Mouse (Mus musculus) hindbrain, embryonic 10.5 days (tissue): ENCODE measurements around the gene Gmpr. TPM values are rescaled to one million over a fixed set of nuclear protein-coding genes. Genes with fewer than 3 reads are reported as not detected.
"Not testable (repeated sequence)": the region's sequence is repeated elsewhere in the genome, so short reads cannot be mapped to it uniquely, and the experiment has no call there.

Experiments used
- DNase-seq: peaks from one replicate; pipeline ENCODE4 v3.0.0-alpha.2; 2017; ENCODE audit warnings: low spot score
- H3K27ac ChIP-seq: fragments of 300-500 bp; sonication (generic); 2 replicates; pipeline ENCODE4 v1.5.1; 2016; ENCODE audit warnings: mild to moderate bottlenecking, moderate library complexity
- H3K27me3 ChIP-seq: fragments of 300-500 bp; sonication (generic); 2 replicates; pipeline ENCODE4 v1.6.1; 2016; ENCODE audit warnings: mild to moderate bottlenecking; ENCODE audit not compliant: poor library complexity, insufficient read depth, severe bottlenecking
- H3K36me3 ChIP-seq: fragments of 300-500 bp; sonication (generic); 2 replicates; pipeline ENCODE4 v1.6.1; 2016; ENCODE audit warnings: mild to moderate bottlenecking, moderate library complexity
- H3K4me1 ChIP-seq: fragments of 300-500 bp; sonication (generic); replicated peaks from 2 replicates; pipeline ENCODE4 v1.6.1; 2016; ENCODE audit warnings: mild to moderate bottlenecking
- H3K4me3 ChIP-seq: fragments of 300-500 bp; sonication (generic); 2 replicates; pipeline ENCODE4 v1.5.1; 2016; ENCODE audit warnings: mild to moderate bottlenecking, moderate library complexity
- H3K9me3 ChIP-seq: fragments of 300-500 bp; sonication (generic); 2 replicates; pipeline ENCODE4 v1.6.1; 2016; ENCODE audit warnings: mild to moderate bottlenecking, moderate library complexity
- WGBS: fragments of 180-500 bp; shearing (Covaris S2); methylation state at CpG from one replicate; pipeline ENCODE4 v1.1.7; 2016; 5-methylcytosine and 5-hydroxymethylcytosine counted together
- polyA plus RNA-seq: library from polyadenylated mRNA; unstranded; fragments of >200 nt; fragmentation: Nextera tagmentation; extraction: Ambion mirVana; gene quantifications from 2 replicates; pipeline ENCODE4 v1.2.1, GENCODE M21; 2016

Gmpr gene
- polyA plus RNA-seq, 1 experiment from 2014 or later = 38.3 TPM

GRCm38 (mm10) chr13:45483215-45483614 is 24.0 kb upstream of the Gmpr start:
- WGBS = 89% methylated on average over 2 of the region's 2 CpGs
- H3K27me3 ChIP-seq = no peaks in the 10 kb centered on the region
- 0 out of 2 replicates have a peak, but pooled peaks cover 4% of the 10 kb centered on the region for H3K4me1 ChIP-seq
- no peaks in the 10 kb centered on the region for H3K36me3 ChIP-seq
- H3K4me3 ChIP-seq = no peak overlapping the region
- peaks cover 9% of the 10 kb centered on the region; the same call in 1 of the 2 replicates for H3K9me3 ChIP-seq
- no peak for DNase-seq
- H3K27ac ChIP-seq = no peak overlapping the region

- not testable (repeated sequence) for H3K27ac ChIP-seq, H3K27me3 ChIP-seq, H3K4me3 ChIP-seq, H3K9me3 ChIP-seq, H3K36me3 ChIP-seq, H3K4me1 ChIP-seq, DNase-seq
- WGBS = 95% methylated on average over 16 of the region's 16 CpGs
These were observed 23.3 kb upstream of the Gmpr start for GRCm38 (mm10) chr13:45483949-45484348.

GRCm38 (mm10) chr13:45485602-45486001 is 21.6 kb upstream of the Gmpr start:
- WGBS = 78% methylated on average over 4 of the region's 4 CpGs
- Histone ChIP-seq H3K27me3 (no peaks in the 10 kb centered on the region), H3K4me3 (no peak overlapping the region), H3K36me3 (no peaks in the 10 kb centered on the region), H3K27ac (no peak overlapping the region), H3K4me1 (no peaks in the 10 kb centered on the region), H3K9me3 (peaks cover 9% of the 10 kb centered on the region; the same call in 1 of the 2 replicates)
- DNase-seq = no peak

- no peak for DNase-seq
- peaks cover 9% of the 10 kb centered on the region; the same call in 1 of the 2 replicates for H3K9me3 ChIP-seq
- 76% methylated on average over 2 of the region's 2 CpGs for WGBS
- no peaks in the 10 kb centered on the region for H3K4me1 ChIP-seq
- no peak overlapping the region for H3K27ac ChIP-seq
- H3K27me3 ChIP-seq = no peaks in the 10 kb centered on the region
- no peaks in the 10 kb centered on the region for H3K36me3 ChIP-seq
- H3K4me3 ChIP-seq = no peak overlapping the region
These were observed 20.6 kb upstream of the Gmpr start for GRCm38 (mm10) chr13:45486598-45486997.

- H3K27me3 ChIP-seq = no peaks in the 10 kb centered on the region
- H3K9me3 ChIP-seq = no peaks in the 10 kb centered on the region
- no peak overlapping the region for H3K4me3 ChIP-seq
- no peak overlapping the region for H3K27ac ChIP-seq
- H3K36me3 ChIP-seq = no peaks in the 10 kb centered on the region
- peaks cover 5% of the 10 kb centered on the region; the same call in 1 of the 2 replicates for H3K4me1 ChIP-seq
- no peak for DNase-seq
- 83% methylated on average over 8 of the region's 8 CpGs for WGBS
These were observed 15.1 kb upstream of the Gmpr start for GRCm38 (mm10) chr13:45491991-45492732.

- peaks cover 5% of the 10 kb centered on the region; the same call in 1 of the 2 replicates for H3K4me1 ChIP-seq
- 41% methylated on average over 10 of the region's 10 CpGs for WGBS
- no peaks in the 10 kb centered on the region for H3K27me3 ChIP-seq
- DNase-seq = no peak
- H3K27ac ChIP-seq = no peak overlapping the region
- no peak overlapping the region for H3K4me3 ChIP-seq
- H3K9me3 ChIP-seq = no peaks in the 10 kb centered on the region
- H3K36me3 ChIP-seq = no peaks in the 10 kb centered on the region
These were observed 13.4 kb upstream of the Gmpr start for GRCm38 (mm10) chr13:45493846-45494245.

- WGBS = 89% methylated on average over 3 of the region's 3 CpGs
- H3K36me3 ChIP-seq = no peaks in the 10 kb centered on the region
These were observed 8.6 kb upstream of the Gmpr start for GRCm38 (mm10) chr13:45498623-45499022.

GRCm38 (mm10) chr13:45499391-45499790 is 7.9 kb upstream of the Gmpr start:
- H3K4me1 ChIP-seq = no peaks in the 10 kb centered on the region
- no peaks in the 10 kb centered on the region for H3K36me3 ChIP-seq
- no peak overlapping the region for H3K4me3 ChIP-seq
- no peak for DNase-seq
- H3K27me3 ChIP-seq = no peaks in the 10 kb centered on the region
- H3K9me3 ChIP-seq = peaks cover 8% of the 10 kb centered on the region
- no peak overlapping the region for H3K27ac ChIP-seq
- 95% methylated on average over 3 of the region's 3 CpGs for WGBS

More at GRCm38 (mm10) chr13:45498623-45499022, 8.6 kb upstream of the Gmpr start:
- no peak overlapping the region for H3K27ac ChIP-seq
- no peak for DNase-seq
- H3K9me3 ChIP-seq = peaks cover 8% of the 10 kb centered on the region
- peaks cover 4% of the 10 kb centered on the region; the same call in 1 of the 2 replicates for H3K4me1 ChIP-seq
- no peaks in the 10 kb centered on the region for H3K27me3 ChIP-seq
- no peak overlapping the region for H3K4me3 ChIP-seq

- Histone ChIP-seq H3K4me3 (no peak overlapping the region), H3K9me3 (peaks cover 8% of the 10 kb centered on the region), H3K27ac (no peak overlapping the region), H3K27me3 (no peaks in the 10 kb centered on the region), H3K4me1 (no peaks in the 10 kb centered on the region), H3K36me3 (no peaks in the 10 kb centered on the region)
- DNase-seq = no peak
- WGBS = 84% methylated on average over 3 of the region's 3 CpGs
These were observed 7.3 kb upstream of the Gmpr start for GRCm38 (mm10) chr13:45499906-45500305.

- 89% methylated on average over 5 of the region's 5 CpGs for WGBS
- Histone ChIP-seq H3K27ac (no peak overlapping the region), H3K36me3 (no peaks in the 10 kb centered on the region), H3K4me3 (no peak overlapping the region), H3K9me3 (peaks cover 8% of the 10 kb centered on the region), H3K27me3 (peaks cover 14% of the 10 kb centered on the region), H3K4me1 (peaks cover 12% of the 10 kb centered on the region)
- no peak for DNase-seq
These were observed 4.5 kb upstream of the Gmpr start for GRCm38 (mm10) chr13:45502791-45503190.

- H3K4me3 ChIP-seq = no peak overlapping the region
- WGBS = 91% methylated on average over 3 of the region's 3 CpGs
- peaks cover 25% of the 10 kb centered on the region for H3K4me1 ChIP-seq
- peaks cover 1% of the 10 kb centered on the region; the same call in 1 of the 2 replicates for H3K9me3 ChIP-seq
- H3K36me3 ChIP-seq = no peaks in the 10 kb centered on the region
- DNase-seq = no peak
- H3K27me3 ChIP-seq = peaks cover 39% of the 10 kb centered on the region
- H3K27ac ChIP-seq = no peak overlapping the region
These were observed 1.7 kb upstream of the Gmpr start for GRCm38 (mm10) chr13:45505546-45505945.

GRCm38 (mm10) chr13:45508495-45508894 is 1.3 kb downstream of the Gmpr start:
- no peaks in the 10 kb centered on the region for H3K9me3 ChIP-seq
- H3K27me3 ChIP-seq = peaks cover 41% of the 10 kb centered on the region
- peaks cover 38% of the 10 kb centered on the region for H3K4me1 ChIP-seq
- under 1% methylated on average over 8 of the region's 8 CpGs for WGBS
- peak; percentile 43 for DNase-seq
- peak overlapping the region; percentile 84 for H3K27ac ChIP-seq
- peak overlapping the region; percentile 67 for H3K4me3 ChIP-seq
- no peaks in the 10 kb centered on the region for H3K36me3 ChIP-seq

GRCm38 (mm10) chr13:45509366-45509765 is 2.1 kb downstream of the Gmpr start:
- Histone ChIP-seq H3K4me1 (peaks cover 42% of the 10 kb centered on the region), H3K4me3 (no peak overlapping the region), H3K36me3 (no peaks in the 10 kb centered on the region), H3K27ac (no peak overlapping the region), H3K27me3 (peaks cover 50% of the 10 kb centered on the region), H3K9me3 (no peaks in the 10 kb centered on the region)
- WGBS = 74% methylated on average over 6 of the region's 6 CpGs
- no peak for DNase-seq
